Mouse (Mus musculus): ENCODE results near the gene 2610318N02Rik. TPM values are rescaled to one million over a fixed set of nuclear protein-coding genes. Genes with fewer than 3 reads are reported as not detected.

The 2610318N02Rik gene
- polyA plus RNA-seq, 3 experiments from 2014 or later, result 3.4 to 26.3 (median 5.8) TPM

DNA sequence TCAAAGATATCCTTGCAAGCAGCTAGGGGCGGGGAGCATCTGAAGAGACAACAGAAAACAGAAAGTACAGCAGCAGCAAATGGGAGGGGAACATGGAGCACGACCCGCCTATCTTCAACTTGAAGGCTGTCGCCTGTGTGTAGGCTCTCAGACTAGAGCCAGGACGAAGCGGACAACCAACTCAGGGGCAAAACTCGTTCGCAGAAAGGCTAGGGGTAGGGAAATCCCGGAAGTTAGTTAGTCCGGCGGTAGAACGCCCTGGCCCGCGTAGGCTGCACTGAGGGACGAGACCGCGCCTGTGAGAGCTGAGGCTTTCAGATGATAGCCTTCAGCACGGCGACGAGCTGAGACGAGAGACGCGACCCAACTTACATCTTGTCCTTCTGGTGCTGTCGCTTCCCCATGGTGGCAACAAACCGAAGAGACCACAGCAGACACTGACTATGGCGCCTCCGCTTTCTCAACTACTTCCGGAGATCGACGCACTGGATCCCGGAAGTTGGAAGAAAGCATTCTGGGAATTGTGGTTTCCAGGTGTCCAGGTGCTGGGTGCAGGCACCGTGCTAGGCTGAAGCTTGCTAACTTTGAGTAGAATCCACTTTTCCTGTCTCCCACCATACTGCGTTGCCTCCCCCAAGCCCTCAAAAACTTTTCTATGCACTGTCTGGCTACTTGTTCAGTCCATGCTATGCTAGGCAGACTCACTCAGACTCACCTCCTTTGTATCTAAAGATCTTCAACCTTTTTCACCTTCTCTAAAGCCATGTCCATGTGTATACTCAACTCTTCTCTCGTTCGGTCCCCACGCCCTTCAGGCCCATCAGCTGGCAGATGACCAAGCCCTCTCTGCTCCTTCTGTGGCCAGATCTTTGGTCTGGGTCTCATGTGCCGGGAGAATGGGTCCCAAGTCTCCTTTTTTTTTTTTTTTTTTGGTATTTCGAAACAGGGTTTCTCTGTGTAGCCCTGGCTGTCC is 13.9 kb downstream of the 2610318N02Rik start, which contains the start of gene Ppil2:
Gene Ppil2 (minus strand): TSS at position 487 of the 973 bp plus-strand sequence.
- ATAC-seq, result peak; percentile 82

- ATAC-seq, result no peak
Measured at GRCm38 (mm10) chr16:17104600-17104999, 20.4 kb downstream of the 2610318N02Rik start.

DNA sequence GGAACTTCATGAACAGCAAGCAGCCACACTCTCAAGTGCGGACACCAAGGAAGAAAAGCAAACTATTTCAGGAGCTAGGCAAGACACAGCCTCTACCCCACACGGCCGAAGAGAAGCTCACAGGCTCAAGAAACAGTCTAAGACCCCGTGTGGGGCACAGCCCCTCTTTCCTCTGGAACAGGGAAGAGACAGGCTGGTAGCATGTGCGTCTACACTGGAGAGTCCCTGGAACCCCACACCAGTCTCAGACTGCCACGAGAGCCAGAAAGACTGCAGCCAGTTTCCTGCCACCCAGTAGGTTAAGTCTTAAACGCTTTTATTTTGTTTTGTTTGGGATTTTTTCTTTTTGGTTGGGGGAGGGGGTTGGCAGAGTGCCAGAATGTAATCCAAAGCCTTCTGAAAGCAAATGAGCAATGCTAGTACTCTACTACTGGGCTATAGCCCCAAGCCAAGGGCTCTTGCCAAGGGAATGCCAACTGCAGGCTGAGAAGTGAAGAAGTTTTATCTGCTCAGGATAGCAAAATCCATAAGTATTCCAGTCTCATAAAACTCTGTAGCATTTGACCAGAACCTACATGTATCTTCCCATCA is 22.2 kb downstream of the 2610318N02Rik start:
- no peak for ATAC-seq

GRCm38 (mm10) chr16:17096938-17097337 is 28.0 kb downstream of the 2610318N02Rik start:
- no peak for ATAC-seq

DNA sequence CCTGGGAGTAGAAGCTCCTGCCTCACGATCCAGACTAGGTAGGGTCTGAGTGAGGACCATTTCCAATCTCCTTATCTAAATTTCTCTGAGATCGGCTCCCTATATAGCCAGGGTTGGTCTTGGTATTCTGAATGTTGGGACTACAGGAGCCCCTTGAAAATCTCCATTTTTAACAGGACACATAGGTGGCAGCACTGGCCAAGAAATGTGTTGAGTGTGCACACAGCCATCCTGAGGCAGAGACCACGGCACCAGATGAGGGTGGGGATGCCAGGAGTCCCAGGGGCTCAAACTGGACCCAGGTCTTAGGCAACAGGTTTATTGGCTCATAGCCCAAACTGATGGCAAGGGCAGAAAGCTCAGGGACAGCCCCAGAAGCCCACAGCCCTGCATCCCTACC is 36.6 kb downstream of the 2610318N02Rik start:
- ATAC-seq, result no peak

- ATAC-seq, result no peak
Measured at GRCm38 (mm10) chr16:17086669-17087193, 38.2 kb downstream of the 2610318N02Rik start.

DNA sequence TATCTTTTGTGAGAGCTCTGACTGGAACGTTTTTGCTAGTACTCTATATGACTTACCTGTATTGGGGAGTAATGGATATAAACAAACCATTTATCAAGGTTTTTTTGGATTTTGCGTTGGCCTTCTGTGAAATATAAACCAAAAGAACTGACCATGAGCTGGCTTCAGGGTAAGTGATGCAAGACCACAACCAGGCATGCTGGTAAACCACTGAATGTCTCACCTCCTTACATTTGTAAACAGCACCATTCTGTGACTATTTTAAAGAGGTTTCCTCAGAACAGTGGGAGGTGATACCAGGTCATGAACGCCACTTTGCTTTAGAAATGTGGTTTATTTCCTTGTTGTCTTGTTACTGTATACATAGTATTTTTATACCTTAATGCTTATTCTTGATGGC is 38.7 kb downstream of the 2610318N02Rik start:
- no peak for ATAC-seq

- ATAC-seq, result peak; percentile 32
Measured at GRCm38 (mm10) chr16:17085636-17086035, 39.3 kb downstream of the 2610318N02Rik start.

DNA sequence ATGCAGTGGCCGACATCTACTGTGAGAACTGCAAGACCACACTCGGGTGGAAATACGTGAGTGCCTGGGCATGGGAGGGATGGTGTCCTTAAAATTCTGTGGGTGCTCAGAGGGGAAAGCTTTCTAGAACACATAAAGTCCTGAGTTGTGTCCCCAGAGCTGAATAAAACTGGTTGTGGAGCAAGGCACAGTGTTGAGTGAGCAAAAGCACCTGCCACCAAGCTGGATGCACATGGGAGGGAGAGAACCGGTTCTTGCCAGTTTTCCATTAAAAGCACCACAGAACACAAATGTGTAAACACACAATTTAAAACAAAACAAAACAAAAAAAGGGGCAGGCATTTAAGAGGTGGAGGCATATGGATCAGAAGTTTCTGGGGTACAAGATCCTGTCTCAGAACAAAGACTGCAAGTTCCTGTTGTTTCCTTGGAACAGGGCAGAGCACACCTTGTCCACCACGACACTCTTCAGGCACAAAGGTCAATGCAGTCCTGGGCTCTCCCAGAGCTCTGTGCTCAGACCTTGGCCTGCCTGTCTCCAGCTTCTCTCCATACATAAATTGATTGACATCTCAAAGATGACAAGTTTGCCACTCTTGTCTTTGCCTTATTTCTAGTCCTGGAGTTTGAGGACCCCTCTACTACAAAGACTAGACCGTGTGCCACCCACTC is 42.7 kb downstream of the 2610318N02Rik start:
- ATAC-seq, result no peak

DNA sequence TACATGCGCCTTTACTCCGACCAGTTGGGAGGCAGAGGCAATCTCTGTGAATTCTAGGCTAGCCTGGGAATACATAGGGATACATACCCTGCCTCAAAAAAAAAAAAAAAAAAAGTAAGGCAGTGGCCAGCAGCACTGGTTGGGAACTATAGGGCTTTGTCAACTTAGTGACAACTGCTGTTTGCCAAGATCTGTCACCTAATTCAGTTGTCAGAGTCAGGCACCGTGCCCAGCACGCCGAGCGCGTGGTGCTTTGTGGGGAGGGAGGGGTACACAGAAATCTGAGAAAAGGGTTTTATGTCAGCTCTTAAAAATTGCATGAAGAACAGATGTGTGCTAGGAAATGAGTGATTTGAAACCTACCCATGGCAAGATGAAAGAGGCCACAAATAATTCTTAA is 46.9 kb downstream of the 2610318N02Rik start:
- ATAC-seq, result no peak

GRCm38 (mm10) chr16:17076869-17077268 is 48.1 kb downstream of the 2610318N02Rik start:
- no peak for ATAC-seq

- ATAC-seq, result no peak
Measured at GRCm38 (mm10) chr16:17076301-17076700, 48.7 kb downstream of the 2610318N02Rik start.

DNA sequence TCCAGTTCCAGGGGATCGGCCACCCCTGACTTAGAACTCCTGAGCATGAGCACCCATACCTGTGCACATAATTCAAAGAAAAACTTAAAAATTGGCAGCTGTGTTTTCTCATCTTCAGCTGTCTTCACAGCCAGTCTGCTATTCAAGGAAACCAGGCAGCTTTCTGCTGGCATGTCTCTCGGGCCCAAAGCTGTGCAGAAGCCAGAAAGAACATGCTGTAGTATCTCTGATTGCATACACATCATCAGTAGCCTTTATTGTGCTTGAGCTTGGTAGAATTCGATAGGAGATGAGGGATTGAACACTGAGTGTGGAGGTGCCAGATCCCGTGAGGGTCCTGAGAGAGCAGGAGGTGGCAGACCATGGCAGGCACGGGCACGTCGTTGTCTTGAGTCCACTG is 52.0 kb downstream of the 2610318N02Rik start:
- ATAC-seq, result no peak

GRCm38 (mm10) chr16:17070716-17071115 is 54.3 kb downstream of the 2610318N02Rik start:
- ATAC-seq, result no peak

GRCm38 (mm10) chr16:17069511-17070443 is 55.2 kb downstream of the 2610318N02Rik start, which contains the start of gene Ypel1:
Ypel1 (plus strand) TSS chr16:17069696.
- peak; percentile 70 for ATAC-seq

DNA sequence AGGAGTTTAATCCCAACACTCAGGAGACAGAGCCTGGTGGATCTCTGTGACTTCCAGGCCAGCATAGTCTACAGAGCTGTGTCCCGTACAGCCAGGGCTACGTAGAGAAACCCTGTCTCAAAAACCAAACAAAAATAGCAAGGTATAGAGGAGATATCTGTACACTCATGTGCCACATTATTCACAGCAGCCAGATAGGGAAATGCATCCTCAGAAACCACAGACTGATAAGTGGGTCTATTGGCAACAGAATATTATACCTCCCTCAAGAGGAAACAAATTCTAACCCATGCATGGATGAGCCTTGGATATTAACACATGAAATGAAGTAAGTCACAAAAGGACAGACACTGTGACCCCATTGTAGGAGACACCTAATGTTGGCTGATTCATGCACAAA is 57.4 kb downstream of the 2610318N02Rik start:
- ATAC-seq, result no peak

Other genes starting within 250 kb of the 2610318N02Rik start
- 10 to 100 TPM; 11.1 to 13.0 (median 11.7) TPM for gene Ppm1f, start 228.7 kb downstream of the 2610318N02Rik start, polyA plus RNA-seq (2017; shearing (Covaris generic))
- gene Mapk1, start 141.8 kb downstream of the 2610318N02Rik start, polyA plus RNA-seq (2017; shearing (Covaris generic)), result 10 to 100 TPM; 30.0 to 37.9 (median 31.0) TPM
- gene Ypel1, start 55.5 kb downstream of the 2610318N02Rik start, polyA plus RNA-seq (2017; shearing (Covaris generic)), result 1 to 10 TPM; 4.6 to 7.0 (median 7.0) TPM
- gene Ppil2, start 13.9 kb downstream of the 2610318N02Rik start, polyA plus RNA-seq (2017; shearing (Covaris generic)), result 100 to 1,000 TPM; 205 to 233 (median 224) TPM
- 10 to 100 TPM; 17.5 to 69.8 (median 18.3) TPM for gene Sdf2l1, start 7.2 kb upstream of the 2610318N02Rik start, polyA plus RNA-seq (2017; shearing (Covaris generic))
- gene Ydjc, start 19.5 kb upstream of the 2610318N02Rik start, polyA plus RNA-seq (2017; shearing (Covaris generic)), result 10 to 100 TPM in 1 of 3 experiments, 1 to 10 TPM in 2; 5.3 to 11.5 (median 7.4) TPM
- gene Ccdc116, start 22.1 kb upstream of the 2610318N02Rik start, polyA plus RNA-seq (2017; shearing (Covaris generic)), result 1 to 10 TPM in 1 of 3 experiments, under 1 TPM in 2; 0.57 to 1.1 (median 0.70) TPM
- 100 to 1,000 TPM; 241 to 356 (median 330) TPM for gene Ube2l3, start 77.5 kb upstream of the 2610318N02Rik start, polyA plus RNA-seq (2017; shearing (Covaris generic))
- under 1 TPM in 1 of 3 experiments, not detected in 2; 0.07 TPM for gene Rimbp3, start 83.4 kb upstream of the 2610318N02Rik start, polyA plus RNA-seq (2017; shearing (Covaris generic))
- gene Hic2, start 108.4 kb upstream of the 2610318N02Rik start, polyA plus RNA-seq (2017; shearing (Covaris generic)), result 1 to 10 TPM in 1 of 3 experiments, under 1 TPM in 2; 0.72 to 1.8 (median 0.83) TPM
- gene Tmem191c, start 150.9 kb upstream of the 2610318N02Rik start, polyA plus RNA-seq (2017; shearing (Covaris generic)), result 10 to 100 TPM; 16.9 to 42.0 (median 36.2) TPM
- under 1 TPM; 0.58 to 0.83 (median 0.70) TPM for gene Serpind1, start 206.2 kb upstream of the 2610318N02Rik start, polyA plus RNA-seq (2017; shearing (Covaris generic))